Mouse (Mus musculus): ENCODE measurements around the gene Marveld1. TPM values are rescaled to one million over a fixed set of nuclear protein-coding genes. Genes with fewer than 3 reads are reported as not detected.

Gene Marveld1
- polyA plus RNA-seq, 1 experiment from 2014 or later, result 4.0 TPM

DNA sequence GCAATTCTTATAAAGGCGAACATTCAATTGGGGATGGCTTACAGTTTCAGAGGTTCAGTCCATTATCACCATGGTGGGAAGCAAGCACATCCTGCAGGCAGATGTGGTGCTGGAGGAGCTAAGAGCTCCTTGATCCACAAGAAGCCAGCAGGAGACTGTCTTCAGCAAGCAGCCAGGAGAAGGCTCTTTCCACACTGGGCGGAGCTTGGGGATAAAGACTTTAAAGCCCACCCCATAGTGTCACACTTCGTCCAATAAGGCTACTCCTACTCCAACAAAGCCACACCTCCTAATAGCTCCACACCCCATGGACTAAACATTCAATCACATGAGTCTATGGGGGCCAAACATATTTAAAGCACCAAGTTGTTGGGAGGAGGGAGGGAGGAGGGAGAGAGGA, 5.2 kb upstream of the Marveld1 start:
- peaks cover 1% of the 10 kb centered on the region; the same call in 1 of the 2 replicates for H3K4me1 ChIP-seq
- H3K9ac ChIP-seq (replicated peaks), result no peak overlapping the region
- no peaks in the 10 kb centered on the region for H3K36me3 ChIP-seq
- no peak overlapping the region for H3K4me3 ChIP-seq (replicated peaks)
- H3K4me2 ChIP-seq, result no peak overlapping the region
- 76% methylated on average over 3 of the region's 3 CpGs for WGBS
- no peak for ATAC-seq (ENCODE audit: low FRiP score)
- H3K27ac ChIP-seq (replicated peaks), result no peak overlapping the region
- peaks cover 9% of the 10 kb centered on the region; the same call in 1 of the 2 replicates for H3K27me3 ChIP-seq (replicated peaks)
- H3K9me3 ChIP-seq (replicated peaks), result no peaks in the 10 kb centered on the region

DNA sequence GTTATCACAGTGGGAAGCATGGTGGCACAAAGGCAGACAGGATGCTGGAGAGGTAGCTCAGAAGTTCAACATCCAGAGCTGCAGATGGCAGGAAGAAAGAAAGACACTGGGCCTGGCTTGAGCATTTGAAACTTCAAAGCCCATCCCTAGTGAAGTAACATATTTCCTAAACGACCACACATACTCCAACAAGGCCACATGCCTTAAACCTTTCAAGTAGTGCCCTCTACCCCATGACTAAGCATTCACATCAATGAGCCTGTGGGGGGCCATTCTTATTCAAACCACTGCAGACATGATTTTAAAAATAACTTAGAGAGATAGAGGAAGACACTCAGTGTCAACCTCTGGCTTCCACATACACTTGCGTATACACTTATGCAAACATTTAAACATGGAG, 4.4 kb upstream of the Marveld1 start:
- Histone ChIP-seq H3K36me3 (no peaks in the 10 kb centered on the region), H3K9me3 (replicated peaks) (no peaks in the 10 kb centered on the region), H3K4me3 (replicated peaks) (no peak overlapping the region), H3K4me2 (no peak overlapping the region), H3K9ac (replicated peaks) (no peak overlapping the region), H3K27me3 (replicated peaks) (peaks cover 9% of the 10 kb centered on the region; the same call in 1 of the 2 replicates), H3K27ac (replicated peaks) (no peak overlapping the region), H3K4me1 (peaks cover 5% of the 10 kb centered on the region)
- WGBS, result 84% methylated on average over 2 of the region's 2 CpGs
- ATAC-seq (ENCODE audit: low FRiP score), result no peak

DNA sequence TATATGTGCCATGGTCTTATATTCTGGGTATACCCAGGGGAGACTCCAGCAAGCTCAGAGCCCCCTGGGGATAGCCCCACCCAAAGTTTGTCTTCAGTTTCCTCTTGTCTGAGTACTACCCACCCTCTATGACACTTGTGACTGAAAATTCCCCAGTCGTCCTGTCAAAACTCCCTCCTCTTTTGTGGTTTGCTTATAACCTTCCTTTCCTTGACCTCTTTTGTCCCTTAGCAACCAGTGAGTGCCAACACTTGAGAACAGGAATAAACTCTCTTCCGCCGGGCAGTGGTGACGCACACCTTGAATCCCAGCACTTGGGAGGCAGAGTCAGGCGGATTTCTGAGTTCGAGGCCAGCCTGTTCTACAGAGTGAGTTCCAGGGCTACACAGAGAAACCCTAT, 3.1 kb upstream of the Marveld1 start:
- 61% methylated on average over 6 of the region's 6 CpGs for WGBS

DNA sequence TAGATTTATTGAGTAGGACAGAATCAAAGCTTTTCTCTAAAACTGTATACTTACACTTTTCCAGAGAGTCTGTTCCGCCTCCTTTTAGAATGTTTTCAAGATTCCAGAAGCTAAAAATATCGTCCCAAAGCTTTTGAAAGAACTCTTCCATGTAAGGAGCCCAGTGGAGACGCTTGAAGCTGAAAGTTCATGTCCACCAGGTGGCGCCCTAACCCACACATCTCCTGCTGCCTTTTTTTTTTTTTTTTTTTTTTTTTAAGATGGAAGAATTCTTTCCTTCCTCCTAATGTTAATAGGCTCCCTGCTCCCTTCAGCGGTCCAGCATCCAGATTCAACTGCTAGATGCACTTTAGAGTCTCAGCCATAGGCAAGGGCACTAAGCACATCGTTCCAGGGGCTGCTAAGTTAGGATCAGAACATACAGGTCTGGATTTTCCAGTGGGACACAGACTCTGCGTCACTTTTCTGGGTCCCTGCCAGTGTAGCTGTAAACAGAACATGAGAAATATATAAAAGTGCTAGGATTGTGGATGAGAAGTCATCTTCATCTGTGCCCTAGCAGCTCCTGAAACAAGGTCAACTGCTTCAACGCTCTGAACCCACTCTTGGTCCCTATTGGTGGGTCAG, 2.5 kb upstream of the Marveld1 start:
- H3K9ac ChIP-seq (replicated peaks), result no peak overlapping the region
- peaks cover 20% of the 10 kb centered on the region for H3K27me3 ChIP-seq (replicated peaks)
- H3K4me3 ChIP-seq (replicated peaks), result no peak overlapping the region
- H3K27ac ChIP-seq (replicated peaks), result no peak overlapping the region
- no peaks in the 10 kb centered on the region for H3K9me3 ChIP-seq (replicated peaks)
- no peaks in the 10 kb centered on the region for H3K36me3 ChIP-seq
- H3K4me2 ChIP-seq, result no peak overlapping the region
- ATAC-seq (ENCODE audit: low FRiP score), result no peak
- H3K4me1 ChIP-seq, result peaks cover 24% of the 10 kb centered on the region
- 28% methylated on average over 8 of the region's 8 CpGs for WGBS

More for the DNA sequence above, 3.1 kb upstream of the Marveld1 start:
- peaks cover 16% of the 10 kb centered on the region for H3K27me3 ChIP-seq (replicated peaks)
- H3K9ac ChIP-seq (replicated peaks), result no peak overlapping the region
- H3K36me3 ChIP-seq, result no peaks in the 10 kb centered on the region
- ATAC-seq (ENCODE audit: low FRiP score), result no peak
- no peak overlapping the region for H3K4me2 ChIP-seq
- peaks cover 18% of the 10 kb centered on the region for H3K4me1 ChIP-seq
- H3K9me3 ChIP-seq (replicated peaks), result no peaks in the 10 kb centered on the region
- H3K4me3 ChIP-seq (replicated peaks), result no peak overlapping the region
- H3K27ac ChIP-seq (replicated peaks), result no peak overlapping the region

DNA sequence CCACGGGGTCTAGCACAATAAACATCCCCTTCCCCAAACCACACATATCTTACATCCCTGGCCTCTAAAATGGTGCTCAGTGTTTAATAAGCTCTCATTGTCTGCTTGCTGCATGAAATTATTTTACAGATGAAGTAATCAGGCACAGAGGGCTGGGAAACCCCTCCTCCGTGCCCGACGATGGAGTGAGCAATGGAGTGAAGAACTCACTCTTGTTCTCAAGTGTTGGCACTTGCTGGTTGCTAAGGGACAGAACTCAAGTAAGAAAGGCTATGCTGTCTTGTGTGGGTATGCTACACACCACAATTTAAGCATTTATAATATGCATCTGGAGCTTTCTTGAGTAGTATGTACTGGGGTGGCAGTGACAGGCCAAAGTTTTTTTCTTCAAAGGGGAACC, 2.0 kb upstream of the Marveld1 start:
- Histone ChIP-seq H3K4me2 (no peak overlapping the region), H3K9ac (replicated peaks) (no peak overlapping the region), H3K27ac (replicated peaks) (no peak overlapping the region), H3K4me3 (replicated peaks) (no peak overlapping the region), H3K36me3 (no peaks in the 10 kb centered on the region), H3K9me3 (replicated peaks) (no peaks in the 10 kb centered on the region), H3K4me1 (peaks cover 27% of the 10 kb centered on the region), H3K27me3 (replicated peaks) (peaks cover 20% of the 10 kb centered on the region)
- ATAC-seq (ENCODE audit: low FRiP score), result no peak
- WGBS, result 64% methylated on average over 4 of the region's 4 CpGs

DNA sequence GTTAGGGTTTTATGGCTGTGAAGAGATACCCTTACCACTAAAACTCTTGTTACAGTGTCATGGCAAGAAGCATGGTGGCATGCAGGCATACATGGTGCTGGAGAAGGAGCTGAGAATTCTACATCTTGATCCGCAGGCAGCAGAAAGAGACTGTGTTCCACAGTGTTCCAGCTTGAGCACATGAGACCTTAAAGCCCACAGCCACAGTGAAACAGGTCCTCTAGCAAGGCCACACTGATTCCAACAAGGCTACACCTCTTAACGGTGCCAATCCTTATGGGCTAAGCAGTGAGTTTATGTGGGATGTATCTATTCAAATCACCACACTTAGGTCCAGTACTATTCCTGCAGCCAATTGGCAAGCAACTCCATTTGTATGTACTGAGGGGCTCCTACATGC, 1.5 kb upstream of the Marveld1 start:
- Histone ChIP-seq H3K9me3 (replicated peaks) (no peaks in the 10 kb centered on the region), H3K4me1 (peaks cover 31% of the 10 kb centered on the region), H3K27ac (replicated peaks) (no peak overlapping the region), H3K27me3 (replicated peaks) (peaks cover 20% of the 10 kb centered on the region), H3K4me2 (no peak overlapping the region), H3K9ac (replicated peaks) (no peak overlapping the region), H3K4me3 (replicated peaks) (no peak overlapping the region), H3K36me3 (no peaks in the 10 kb centered on the region)
- 94% methylated on average over 2 of the region's 2 CpGs for WGBS
- no peak for ATAC-seq (ENCODE audit: low FRiP score)

DNA sequence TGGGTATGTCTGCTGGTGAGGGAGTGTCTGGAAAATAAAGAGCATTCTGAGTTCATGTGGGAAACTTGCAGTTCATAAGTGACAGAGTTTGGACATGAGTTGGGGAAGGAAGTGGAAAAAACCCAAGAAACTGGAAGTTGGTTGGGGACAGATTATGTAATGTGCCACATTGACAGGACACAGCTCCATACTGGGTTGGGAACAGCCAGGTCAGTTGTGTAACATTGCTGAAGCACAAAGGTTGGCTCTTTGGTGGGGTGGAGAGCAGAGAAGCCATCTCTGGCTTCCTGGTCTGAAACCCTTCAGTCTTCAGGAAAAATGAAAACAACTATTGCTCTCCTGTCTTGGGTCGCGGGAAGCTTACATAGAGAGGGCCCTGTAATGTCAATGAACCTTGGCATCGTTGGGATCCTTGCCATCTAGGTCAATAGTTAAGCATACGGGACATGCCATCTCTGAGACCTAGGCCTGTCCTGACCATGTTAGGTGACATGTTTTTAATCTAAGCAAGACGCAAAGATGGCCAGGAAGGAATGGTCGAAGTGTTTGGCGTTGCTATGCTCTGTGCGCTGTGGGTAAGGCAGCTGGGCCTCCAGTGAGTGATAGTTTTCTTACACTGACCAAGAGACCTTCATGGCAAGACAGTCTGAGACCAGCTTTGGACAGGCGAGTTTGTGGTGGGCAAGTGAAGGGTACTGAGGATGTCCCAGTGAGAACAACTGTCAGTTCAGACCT, 757 bp upstream of the Marveld1 start:
- Histone ChIP-seq H3K9me3 (replicated peaks) (no peaks in the 10 kb centered on the region), H3K4me3 (replicated peaks) (no peak overlapping the region), H3K9ac (replicated peaks) (no peak overlapping the region), H3K27me3 (replicated peaks) (peaks cover 20% of the 10 kb centered on the region), H3K4me2 (peak overlapping the region; percentile 84; the same call in 1 of the 2 replicates), H3K27ac (replicated peaks) (no peak overlapping the region), H3K4me1 (peaks cover 36% of the 10 kb centered on the region), H3K36me3 (no peaks in the 10 kb centered on the region; the same call in 1 of the 2 replicates)
- ATAC-seq (ENCODE audit: low FRiP score), result 0 out of 2 replicates have a peak, but pooled peaks have one; percentile 4
- WGBS, result 91% methylated on average over 9 of the region's 9 CpGs

DNA sequence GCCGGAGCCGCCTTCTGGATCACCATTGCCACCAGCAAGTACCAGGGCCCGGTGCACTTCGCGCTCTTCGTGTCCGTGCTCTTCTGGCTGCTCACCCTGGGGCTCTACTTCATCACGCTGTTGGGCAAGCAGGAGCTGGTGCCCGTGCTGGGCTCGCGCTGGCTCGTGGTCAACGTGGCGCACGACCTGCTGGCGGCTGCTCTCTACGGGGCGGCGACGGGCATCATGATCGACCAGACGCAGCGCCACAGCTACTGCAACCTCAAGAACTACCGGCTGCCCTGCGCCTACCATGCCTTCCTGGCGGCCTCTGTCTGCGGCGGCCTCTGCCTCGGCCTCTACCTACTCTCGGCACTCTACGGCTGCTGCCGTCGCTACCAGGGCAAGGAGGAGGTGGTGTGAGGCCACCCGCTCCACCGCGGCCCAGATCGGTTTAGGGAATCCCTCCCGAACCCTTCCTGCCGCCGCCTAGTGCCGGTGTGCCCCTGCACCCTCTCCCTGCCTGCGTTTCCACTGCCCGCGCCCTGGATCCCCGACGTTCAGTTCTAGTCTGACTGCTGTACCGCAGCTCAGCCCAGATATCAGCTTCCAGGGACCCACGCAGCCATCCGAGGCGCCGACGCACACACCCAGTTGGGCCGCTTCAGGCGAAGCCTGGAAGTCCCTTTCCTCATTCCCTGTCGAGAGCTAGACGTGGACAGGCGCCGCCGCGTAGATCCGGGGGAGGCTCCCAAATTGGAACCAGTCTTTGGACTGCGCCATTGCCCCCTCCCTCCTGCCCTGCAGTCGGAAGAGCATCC, 769 bp downstream of the Marveld1 start:
- peak; percentile 52 for ATAC-seq (ENCODE audit: low FRiP score)
- WGBS, result 1% methylated on average over 63 of the region's 63 CpGs
- peaks cover 38% of the 10 kb centered on the region for H3K4me1 ChIP-seq

DNA sequence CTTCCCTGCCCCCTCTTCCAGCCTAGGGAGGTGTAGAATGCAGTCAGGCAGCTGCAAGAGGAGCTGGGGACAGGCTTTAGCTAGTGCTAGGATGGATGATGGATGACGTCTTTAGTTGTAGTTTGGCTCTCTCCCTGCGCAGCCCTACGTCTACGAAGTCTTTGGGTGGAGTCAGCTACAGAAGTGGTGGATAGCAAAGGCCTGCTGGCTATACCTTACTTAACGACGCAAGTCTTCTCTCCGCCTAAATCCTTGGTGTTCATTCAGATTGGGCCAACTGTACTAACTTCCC, 1.3 kb downstream of the Marveld1 start:
- ATAC-seq (ENCODE audit: low FRiP score), result peak; percentile 33; the same call in 1 of the 2 replicates
- 23% methylated on average over 7 of the region's 7 CpGs for WGBS
- no peaks in the 10 kb centered on the region; the same call in 1 of the 2 replicates for H3K36me3 ChIP-seq
- H3K4me3 ChIP-seq (replicated peaks), result peak overlapping the region; percentile 58
- peaks cover 38% of the 10 kb centered on the region for H3K4me1 ChIP-seq
- peak overlapping the region; percentile 73 for H3K27ac ChIP-seq (replicated peaks)
- H3K9ac ChIP-seq (replicated peaks), result peak overlapping the region; percentile 73
- peak overlapping the region; percentile 84 for H3K4me2 ChIP-seq
- peaks cover 20% of the 10 kb centered on the region for H3K27me3 ChIP-seq (replicated peaks)
- H3K9me3 ChIP-seq (replicated peaks), result no peaks in the 10 kb centered on the region

More for the DNA sequence above, 769 bp downstream of the Marveld1 start:
- peak overlapping the region; percentile 84 for H3K4me2 ChIP-seq
- H3K4me3 ChIP-seq (replicated peaks), result peak overlapping the region; percentile 58
- peaks cover 20% of the 10 kb centered on the region for H3K27me3 ChIP-seq (replicated peaks)
- no peaks in the 10 kb centered on the region; the same call in 1 of the 2 replicates for H3K36me3 ChIP-seq
- H3K27ac ChIP-seq (replicated peaks), result peak overlapping the region; percentile 73
- no peaks in the 10 kb centered on the region for H3K9me3 ChIP-seq (replicated peaks)
- H3K9ac ChIP-seq (replicated peaks), result peak overlapping the region; percentile 73

DNA sequence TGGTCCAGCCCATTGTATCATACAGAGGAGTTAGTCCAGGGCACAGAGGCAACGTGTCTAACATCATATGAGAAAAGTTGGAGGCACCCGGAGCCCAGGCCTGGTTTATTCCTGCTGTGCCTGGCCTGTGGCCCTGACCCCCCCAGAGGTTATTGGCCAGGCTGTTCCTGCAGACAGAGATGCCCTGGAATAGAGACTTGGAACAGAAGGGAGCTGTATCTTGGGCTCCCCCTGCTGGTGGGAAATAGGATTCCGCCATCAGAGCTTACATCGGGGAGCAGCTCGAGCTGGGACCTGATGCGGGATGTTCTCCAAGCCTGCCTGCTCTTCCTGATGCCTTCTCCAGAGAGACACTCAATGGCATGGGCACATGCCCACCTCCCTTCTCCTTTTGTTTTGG, 4.8 kb downstream of the Marveld1 start:
- H3K4me1 ChIP-seq, result peaks cover 37% of the 10 kb centered on the region
- no peak overlapping the region for H3K4me3 ChIP-seq (replicated peaks)
- H3K27me3 ChIP-seq (replicated peaks), result peaks cover 11% of the 10 kb centered on the region
- no peak for ATAC-seq (ENCODE audit: low FRiP score)
- H3K4me2 ChIP-seq, result no peak overlapping the region
- no peak overlapping the region for H3K27ac ChIP-seq (replicated peaks)
- H3K9me3 ChIP-seq (replicated peaks), result no peaks in the 10 kb centered on the region
- WGBS, result 5% methylated on average over 6 of the region's 6 CpGs
- H3K9ac ChIP-seq (replicated peaks), result no peak overlapping the region
- H3K36me3 ChIP-seq, result no peaks in the 10 kb centered on the region; the same call in 1 of the 2 replicates

DNA sequence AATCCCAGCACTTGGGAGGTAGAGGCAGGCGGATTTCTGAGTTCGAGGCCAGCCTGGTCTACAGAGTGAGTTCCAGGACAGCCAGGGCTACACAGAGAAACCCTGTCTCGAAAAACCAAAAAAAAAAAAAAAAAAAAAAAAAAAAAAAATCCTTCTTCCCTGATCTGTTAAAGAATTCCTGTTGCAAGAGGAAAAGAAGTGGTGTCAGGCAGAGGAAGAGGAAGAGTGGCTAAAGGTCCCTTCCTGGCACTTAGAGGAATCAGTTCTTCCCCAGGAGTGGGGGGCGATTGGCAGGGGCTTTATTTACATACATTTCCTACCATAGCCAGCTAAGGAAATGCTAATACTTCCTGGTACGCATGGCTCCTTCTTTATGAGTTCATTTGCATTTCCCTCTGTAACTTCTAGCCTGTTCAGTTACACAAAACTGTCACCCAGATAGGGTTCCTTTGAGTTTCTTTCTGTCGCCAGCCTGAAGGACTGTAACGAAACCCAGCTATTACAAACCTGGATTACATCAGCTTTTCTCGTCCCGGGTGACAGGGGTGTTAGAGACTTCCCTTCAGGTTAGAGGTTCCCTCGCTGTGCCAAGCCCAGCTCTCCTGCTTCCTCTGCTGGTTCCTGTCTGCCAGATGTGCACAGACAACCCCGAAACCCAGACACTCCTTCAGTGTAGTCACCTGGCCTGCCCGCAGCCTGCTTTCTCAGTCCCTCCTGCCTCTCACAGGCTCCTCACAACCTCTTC, 10.5 kb downstream of the Marveld1 start:
- no peaks in the 10 kb centered on the region for H3K4me1 ChIP-seq
- no peaks in the 10 kb centered on the region for H3K36me3 ChIP-seq
- no peaks in the 10 kb centered on the region for H3K27me3 ChIP-seq (replicated peaks)
- no peak overlapping the region for H3K9ac ChIP-seq (replicated peaks)
- H3K4me2 ChIP-seq, result no peak overlapping the region
- no peak overlapping the region for H3K27ac ChIP-seq (replicated peaks)
- no peak for ATAC-seq (ENCODE audit: low FRiP score)
- H3K4me3 ChIP-seq (replicated peaks), result no peak overlapping the region
- WGBS, result 72% methylated on average over 12 of the region's 12 CpGs
- no peaks in the 10 kb centered on the region for H3K9me3 ChIP-seq (replicated peaks)
